Mouse (Mus musculus): ENCODE measurements at regions not wholly inside any gene's neighbourhood (a gene's known extent, or its start where the extent isn't known, plus 50 kb on each side); places are given as distances from the start of the nearest gene placed in this dataset.
A peak's percentile ranks its signal among the peaks of the same experiment; 100 is the strongest.

GRCm38 (mm10) chr4:26273754-26274153 is 72.9 kb downstream of the Manea start:
- DNase-seq (ENCODE audit: low spot score): no peak

GRCm38 (mm10) chr4:26259230-26260029 is 87.3 kb downstream of the Manea start:
- no peak for DNase-seq (ENCODE audit: low spot score)

- DNase-seq (ENCODE audit: low spot score): no peak
Measured at GRCm38 (mm10) chr4:26255889-26256288, 90.8 kb downstream of the Manea start.

GRCm38 (mm10) chr4:26247925-26248856 is 98.5 kb downstream of the Manea start:
- DNase-seq (ENCODE audit: low spot score): peak; percentile 3

- DNase-seq (ENCODE audit: low spot score): no peak
Measured at GRCm38 (mm10) chr4:26223267-26223666, 123.4 kb downstream of the Manea start.
